Mouse (Mus musculus) layer of hippocampus, postnatal 25 days (tissue): ENCODE data around the gene Clec18a. TPM values are rescaled to one million over a fixed set of nuclear protein-coding genes. Genes with fewer than 3 reads are reported as not detected.
"Not testable (repeated sequence)": the region's sequence is repeated elsewhere in the genome, so short reads cannot be mapped to it uniquely, and the experiment has no call there.

Experiments
- DNase-seq, 2 experiments: peaks; one replicate each; pipeline ENCODE4 v3.0.0; 2022; ENCODE audit warnings: mixed read lengths in 2 of 2, low spot score in 1 of 2; ENCODE audit errors: extremely low spot score in 1 of 2
- total RNA-seq, 2 experiments: library from RNA; stranded (reverse); gene quantifications; 2 replicates each; pipeline ENCODE4 v1.2.3; 2021

Gene Clec18a
- total RNA-seq, result 1 to 10 TPM; 1.5 to 1.8 TPM

DNA sequence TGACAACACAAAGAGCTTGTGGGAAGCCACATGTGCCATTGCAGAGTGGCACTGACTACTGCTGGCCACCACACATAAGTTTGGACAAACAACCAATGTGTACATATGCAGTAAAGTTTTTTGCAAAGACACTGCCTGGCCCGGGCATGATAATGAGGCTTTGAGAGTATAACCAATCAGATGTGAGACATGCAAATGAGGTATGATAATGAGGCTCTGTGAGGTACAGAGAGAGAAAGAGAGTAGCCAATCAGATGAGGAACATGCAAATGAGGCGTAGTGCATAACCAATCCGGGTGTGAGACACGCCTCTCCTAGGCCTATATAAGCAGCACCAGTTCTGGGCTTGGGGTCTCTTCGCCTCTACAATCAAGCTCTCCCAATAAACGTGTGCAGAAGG lies at the start of gene Clec18a:
Gene Clec18a (minus strand): TSS at position 101 of the 400 bp plus-strand sequence.
- not testable (repeated sequence) for DNase-seq

DNA sequence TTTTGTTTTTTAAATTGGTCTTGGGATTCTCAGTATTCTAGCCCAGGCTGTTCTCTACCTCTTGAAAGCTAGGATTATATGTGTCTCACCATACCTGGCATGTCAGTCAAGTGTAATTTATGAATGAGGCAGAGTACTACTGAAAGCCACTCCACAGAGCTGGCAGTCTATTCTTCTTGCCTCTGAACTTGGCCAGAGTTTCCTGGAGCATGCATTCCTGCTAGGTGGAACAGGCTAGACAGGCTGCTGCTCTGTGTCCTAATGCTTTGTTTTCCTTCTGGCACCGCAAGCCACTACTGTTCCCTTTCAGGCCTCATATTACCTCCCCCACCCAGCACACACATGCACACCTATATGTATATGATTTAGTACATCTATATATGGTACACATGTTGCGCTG lies 38.5 kb upstream of the Clec18a start:
- DNase-seq, result no peak

DNA sequence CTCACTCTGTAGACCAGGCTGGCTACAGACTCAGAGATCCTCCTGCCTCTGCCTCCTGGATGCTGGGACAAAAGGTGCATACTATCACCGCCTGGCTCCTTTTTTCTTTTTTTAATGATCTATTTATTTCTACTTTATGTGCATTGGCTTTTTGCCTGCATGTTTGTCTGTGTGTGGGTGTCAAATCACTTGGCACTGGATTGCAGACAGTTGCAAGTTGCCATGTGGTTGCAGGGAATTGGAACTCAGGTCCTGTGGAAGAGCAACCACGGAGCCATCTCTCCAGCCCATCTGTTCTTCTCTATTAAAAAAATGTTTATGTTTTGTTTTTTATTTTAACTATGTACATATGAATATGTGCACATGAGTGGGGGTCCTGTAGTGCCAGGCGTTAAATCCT lies 27.3 kb upstream of the Clec18a start:
- peak in 1 of 2 experiments; percentile 35 for DNase-seq

DNA sequence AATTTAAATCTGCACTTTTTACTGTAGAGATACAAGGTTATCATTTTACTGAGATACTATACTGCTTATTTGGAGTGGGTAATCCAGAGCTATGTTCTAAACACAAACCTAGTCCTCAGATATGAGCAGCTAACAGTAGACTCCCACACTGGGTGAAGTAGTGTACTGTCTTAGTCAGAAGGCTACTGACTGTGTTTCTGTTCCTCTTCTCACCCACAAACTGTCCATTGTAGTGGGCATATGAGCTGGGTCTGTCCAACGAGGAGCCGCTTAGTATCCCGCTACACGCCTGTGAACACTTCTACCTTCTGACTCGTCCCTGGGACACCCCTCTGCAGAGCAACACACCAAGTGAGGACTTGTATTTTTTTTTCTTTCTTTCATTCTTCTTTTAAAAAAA lies 22.7 kb upstream of the Clec18a start:
- DNase-seq, result no peak

DNA sequence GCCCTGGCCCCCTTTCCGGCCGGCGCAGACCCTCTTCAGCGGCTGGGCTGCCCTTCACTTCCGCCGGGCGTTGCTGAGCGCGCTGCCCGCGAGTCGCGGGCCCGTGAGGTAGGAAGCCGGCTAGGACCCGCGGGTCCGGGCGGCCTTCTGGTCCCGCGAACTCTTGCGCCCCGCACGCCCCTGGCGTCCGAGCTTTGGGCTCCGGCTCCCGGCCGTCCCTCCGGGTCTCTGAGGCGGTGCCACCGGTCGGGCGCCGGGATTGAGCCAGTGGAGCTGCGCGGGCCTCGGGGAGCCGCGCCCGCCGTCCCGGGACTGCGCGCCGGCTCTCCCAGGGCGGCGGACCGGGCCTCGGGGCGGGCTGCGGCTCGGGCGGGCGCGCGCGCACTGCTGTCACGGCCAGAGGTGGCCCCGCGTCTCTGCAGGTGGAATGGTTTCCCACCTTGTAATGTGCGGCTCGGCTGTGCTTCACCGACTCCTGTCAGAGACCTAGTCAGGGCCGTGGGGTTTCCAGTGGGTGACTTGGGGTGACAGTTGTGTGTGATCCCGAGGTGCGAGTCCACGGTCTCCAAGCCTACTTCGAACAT lies 2.6 kb upstream of the Clec18a start:
- DNase-seq, result not testable (repeated sequence)

DNA sequence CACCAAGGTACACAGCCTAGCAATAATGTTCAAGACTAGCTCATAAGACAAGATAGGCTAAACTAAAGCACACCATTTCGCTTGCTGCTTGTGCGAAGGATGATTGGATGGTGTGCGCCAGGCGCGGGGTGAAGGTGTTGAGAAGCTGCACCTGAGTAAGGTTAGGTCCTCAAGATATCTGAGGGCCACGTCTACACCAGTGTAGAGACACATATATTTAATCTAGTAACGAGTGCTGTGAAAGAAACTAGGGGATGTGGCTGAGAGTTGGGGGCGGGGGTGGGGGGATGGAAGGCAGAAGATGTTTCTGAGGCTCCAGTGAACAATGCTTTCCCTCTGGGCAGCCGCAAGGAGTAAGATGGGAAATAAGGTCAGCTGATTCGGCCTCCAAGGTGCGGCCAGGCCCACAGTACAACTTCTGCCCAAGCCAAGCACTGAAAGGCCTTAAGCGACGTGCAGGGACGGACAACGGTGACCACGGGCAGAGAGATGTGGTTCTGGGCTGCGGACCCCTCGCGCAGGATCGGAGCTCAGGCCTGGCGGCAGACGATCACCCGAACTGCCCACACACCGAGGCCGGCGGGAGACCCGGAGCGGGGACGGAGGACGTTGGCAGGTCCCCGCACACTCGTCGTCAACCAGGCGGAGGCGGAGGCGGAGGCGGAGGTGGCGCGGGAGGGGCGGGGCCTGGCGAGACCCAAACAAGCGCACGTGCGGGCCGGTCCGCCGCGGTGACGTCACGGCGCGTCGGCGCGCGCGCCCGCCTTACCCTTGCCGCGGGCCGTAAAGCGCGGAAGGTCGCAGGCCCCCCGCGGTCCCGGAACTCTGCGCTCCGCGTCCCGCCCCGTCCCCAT lies 1.9 kb upstream of the Clec18a start, which contains the start of gene Pdpr:
Gene Pdpr (plus strand): TSS at position 766 of the 854 bp plus-strand sequence.
- peak; percentile 80 to 87 for DNase-seq

DNA sequence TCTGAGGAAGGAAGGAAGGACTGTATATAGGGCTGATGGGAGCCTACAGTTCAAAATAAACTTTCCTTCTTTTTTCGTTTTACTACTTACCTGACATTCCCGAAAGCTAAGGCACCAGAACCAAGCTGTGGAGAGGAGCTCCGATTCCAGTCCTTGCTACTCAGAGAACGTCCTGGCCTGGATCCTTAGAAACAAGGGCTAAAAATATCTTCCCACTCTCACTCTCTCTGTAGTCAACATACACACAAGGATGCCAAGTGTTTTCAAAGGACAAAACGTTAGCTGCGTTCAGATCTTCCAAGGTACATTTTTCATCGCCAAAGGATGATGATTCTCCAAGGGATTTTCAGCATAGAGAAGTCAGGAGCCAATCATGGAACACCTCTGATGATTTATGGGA lies 520 bp downstream of the Clec18a start:
- no peak for DNase-seq

DNA sequence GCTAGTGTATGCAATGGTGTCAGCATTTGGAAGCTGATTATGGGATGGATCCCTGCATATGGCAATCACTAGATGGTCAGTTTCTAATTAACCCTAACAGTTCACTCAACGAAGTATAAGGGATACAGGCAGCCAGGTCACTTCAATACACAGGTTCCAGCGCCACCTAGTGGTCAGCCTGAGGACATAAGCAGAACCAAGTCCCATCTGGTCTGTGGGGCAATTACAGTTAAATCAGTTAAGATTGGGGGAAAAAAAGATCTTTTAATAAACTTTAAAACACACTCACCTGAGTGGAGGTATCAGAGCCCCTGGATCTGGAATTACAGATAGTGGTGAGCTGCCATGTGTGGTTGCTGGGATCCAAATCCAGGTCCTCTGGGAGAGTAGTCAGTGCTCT lies 2.1 kb downstream of the Clec18a start:
- peak; percentile 65 to 89 for DNase-seq

DNA sequence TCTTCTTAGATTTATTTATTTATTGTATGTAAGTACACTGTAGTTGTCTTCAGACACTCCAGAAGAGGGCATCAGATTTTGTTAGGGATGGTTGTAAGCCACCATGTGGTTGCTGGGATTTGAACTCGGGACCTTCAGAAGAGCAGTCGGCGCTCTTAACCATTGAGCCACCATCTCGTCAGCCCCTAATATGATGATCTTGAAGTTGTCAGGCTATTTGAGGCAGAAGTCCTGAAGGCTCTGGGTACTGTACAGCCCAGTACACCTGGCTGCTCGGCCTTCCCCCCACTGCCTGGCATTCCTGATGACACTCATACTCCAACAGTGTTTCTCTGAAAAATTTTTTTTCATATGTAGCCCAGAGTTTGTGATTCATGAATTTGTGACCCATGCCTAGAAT lies 8.3 kb downstream of the Clec18a start:
- DNase-seq, result not testable (repeated sequence)

DNA sequence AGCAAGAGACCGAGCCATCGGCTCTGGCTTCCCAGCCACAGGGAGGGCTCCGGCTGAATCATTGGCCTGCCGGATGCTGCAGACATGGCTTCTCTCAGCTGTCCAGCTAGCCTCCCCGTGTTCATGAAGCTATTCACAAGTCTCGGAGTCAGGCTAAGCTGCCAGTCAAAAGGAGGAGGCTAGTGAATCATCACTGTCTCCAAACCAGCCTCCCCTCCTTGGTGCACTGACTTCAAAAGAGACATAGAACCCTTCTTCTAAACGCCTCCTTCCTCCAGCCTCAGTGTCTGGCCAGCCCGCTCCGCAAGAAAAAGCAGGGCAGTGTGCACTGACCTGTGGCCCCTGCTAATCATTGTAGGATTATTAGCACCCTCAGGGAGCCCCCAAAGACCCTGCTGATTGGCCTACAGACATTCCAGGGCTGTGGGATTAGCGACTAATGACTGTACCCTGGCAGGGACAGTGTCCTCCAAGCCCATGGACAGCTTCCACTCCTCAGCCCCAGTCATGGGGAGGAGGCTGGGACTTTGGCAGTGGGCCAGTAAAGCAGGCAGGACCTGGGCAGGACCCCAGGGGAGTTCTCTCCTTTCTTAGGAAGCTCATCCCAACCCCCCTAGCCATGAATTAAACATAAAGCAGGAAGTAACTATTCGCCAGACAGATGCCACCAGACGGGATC lies 10.5 kb downstream of the Clec18a start:
- DNase-seq, result no peak

DNA sequence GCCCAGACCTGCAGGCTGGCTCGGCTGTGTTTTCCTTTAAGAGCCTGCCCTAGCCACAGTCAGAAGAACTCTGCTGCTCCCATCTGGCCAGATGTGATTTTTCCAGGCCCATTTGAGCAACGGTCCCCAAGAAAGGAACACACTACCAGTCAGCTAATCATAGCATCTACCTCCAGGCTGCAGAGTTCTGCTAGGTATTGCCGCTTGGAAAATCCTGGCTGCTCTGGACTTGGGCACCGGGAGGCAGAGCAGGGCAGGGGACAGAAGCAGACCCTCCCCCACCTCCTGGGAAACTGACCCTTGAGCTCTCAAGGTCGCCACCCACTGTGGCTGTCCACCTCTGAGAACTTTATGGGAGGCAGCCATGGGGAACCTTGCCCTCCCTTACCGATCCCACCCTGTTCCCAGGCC lies 12.4 kb downstream of the Clec18a start:
- DNase-seq, result no peak

DNA sequence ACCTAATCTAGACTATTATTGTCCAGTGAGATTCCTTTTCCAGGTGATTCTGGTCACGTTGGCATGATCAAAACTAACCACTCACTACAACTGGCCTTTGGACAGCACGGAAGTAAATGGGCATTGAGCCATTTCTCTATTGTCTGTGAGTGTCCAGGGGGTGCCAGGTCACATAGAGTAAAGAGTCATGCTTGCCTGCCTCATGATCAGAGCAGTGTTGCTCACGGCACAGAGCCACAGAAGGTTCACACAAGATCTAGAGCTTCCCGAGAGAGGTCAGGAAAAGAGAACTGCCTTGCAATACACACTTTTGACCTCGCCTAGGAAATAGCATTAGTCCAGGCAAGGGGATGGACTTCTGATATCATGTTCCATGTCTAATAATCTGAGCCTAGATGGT lies 12.8 kb downstream of the Clec18a start:
- DNase-seq, result no peak

DNA sequence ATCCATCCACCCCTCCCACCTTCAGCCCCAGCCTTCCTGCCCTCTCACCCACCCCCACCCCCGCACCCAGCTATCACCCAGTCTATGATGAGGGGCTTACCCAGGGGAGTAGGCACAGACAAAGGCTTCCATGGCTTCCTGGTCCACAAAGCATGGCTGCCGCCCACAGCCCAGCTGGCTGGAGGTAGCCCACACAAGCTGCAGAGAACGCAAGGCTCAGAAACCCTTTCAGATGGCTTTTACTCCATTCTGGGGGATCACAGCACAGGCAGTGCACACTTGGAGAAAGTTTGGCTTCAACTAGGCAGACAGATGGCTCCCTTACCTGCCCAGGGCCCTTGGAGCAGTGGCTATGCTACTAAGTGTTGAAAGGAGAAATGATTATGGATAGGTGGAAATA lies 16.3 kb downstream of the Clec18a start:
- peak; percentile 21 to 28 for DNase-seq

DNA sequence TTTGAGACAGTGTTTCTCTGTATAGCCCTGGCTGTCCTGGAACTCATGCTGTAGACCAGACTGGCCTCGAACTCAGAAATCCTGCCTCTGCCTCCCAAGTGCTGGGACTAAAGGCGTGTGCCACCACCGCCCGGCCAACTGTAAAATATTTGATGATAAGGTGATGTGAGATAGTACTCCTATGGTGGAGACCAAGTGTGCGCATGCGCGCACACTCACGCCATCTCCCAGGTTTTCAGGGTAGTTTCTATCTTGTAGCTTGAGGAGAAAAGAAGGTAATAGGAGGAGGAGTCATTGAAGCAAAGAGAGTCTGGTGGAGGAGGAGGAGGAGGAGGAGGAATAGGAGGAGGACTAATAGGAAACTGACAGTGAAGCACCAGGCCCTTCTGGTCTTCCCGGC lies 23.6 kb downstream of the Clec18a start:
- DNase-seq, result not testable (repeated sequence)

DNA sequence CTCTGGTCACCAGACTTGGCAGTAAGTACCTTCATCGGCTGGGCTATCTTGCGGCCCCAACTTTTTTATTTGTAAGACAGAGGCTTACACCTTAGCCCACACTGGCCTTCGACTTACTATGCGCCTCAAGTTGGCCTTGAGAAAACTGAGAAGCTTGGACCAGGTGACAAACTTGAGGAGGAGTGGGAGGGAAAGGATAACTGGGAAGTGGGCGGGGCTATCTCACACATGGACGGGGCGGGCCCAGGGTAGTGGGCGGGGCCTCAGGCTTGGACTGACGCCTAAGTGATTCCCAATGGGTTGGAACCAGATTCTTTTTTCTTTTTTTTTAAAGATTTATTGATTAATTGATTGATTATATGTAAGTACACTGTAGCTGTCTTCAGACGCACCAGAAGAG lies 24.8 kb downstream of the Clec18a start:
- DNase-seq, result no peak

DNA sequence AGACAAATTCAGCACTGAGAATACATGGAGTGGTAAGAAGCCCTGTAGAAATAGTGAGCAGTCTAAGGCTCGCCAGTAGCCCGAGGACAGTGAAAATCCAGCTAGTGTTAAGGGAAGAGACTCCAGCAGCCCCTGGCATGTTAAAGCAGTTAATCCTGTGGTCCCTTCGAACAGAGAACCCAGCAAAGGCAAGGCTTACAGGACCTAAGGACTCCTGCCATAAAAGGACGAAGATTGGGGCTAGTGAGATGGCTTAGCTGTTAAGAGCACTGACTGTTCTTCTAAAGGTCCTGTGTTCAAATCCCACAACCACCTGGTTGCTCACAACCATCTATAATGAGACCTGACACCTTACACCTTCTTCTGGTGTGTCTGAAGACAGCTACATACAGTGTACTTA lies 25.9 kb downstream of the Clec18a start:
- no peak for DNase-seq

DNA sequence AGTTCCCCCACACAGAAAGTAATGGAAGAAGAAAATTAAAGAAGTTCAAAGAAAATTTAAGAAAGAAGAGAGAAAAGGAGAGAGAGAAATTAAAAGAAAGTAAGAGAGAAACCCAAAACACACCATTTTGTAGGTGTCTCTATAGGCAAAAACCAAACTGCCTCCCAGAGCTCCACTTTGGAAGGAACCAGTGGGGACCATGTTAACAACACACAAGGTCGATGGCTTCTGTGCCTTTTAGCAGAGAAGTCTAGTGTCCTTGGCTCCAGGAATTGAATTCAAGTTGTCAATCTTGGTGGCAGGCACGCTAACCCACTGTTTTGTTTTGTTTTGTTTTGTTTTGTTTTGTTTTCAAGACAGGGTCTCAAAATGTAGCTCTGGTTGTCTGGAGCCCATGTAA lies 29.3 kb downstream of the Clec18a start:
- no peak for DNase-seq

DNA sequence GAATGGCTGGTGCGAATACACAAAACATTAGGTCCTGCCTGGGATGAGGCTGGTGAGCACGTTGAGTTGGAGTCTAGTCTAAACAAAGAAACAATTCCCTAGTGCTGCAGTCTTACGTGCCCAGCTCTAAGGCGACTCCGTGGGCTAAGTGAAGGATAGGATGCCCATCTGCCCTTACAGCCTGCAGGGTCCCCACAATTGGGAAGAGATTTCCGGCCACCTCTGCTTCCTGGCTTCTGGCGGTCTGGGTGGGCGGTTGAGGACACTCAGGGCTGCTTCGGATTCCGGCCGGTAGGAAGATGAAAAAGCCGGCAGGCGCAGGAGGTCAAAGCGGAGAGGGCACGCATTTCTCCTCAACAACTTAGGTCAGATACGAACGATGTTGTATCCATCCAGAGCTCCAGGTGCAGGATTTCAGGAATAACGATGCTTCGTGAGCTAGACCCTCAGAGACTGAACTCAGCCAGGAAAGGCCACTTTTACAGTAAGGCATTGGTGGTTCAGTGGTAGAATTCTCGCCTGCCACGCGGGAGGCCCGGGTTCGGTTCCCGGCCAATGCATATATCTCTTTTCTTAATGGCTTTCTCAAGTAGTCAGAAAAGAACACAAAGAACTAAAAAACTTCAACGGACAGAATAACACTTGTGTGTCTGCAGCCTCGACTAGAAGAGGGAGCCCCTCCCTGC lies 30.0 kb downstream of the Clec18a start:
- peak; percentile 95 to 98 for DNase-seq

DNA sequence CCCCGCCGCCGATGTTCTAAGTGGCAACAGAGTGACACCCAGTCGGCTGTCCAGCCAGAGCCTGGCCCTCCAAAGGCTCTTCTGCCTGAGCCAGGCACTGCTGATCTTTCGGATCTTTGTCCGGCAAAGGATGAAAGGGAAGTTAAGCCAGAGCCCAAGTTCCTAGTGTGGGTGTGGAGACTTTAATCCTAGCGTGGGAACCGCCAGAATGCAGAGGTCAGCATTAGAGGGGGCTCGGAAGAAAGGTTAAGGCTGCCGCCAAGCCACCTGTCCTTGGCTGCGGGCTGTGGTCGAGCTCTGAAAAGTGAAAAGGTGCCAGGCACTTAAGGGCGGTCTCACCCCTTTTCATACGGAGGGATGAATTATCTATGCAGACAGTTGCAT lies 30.5 kb downstream of the Clec18a start:
- DNase-seq, result no peak

DNA sequence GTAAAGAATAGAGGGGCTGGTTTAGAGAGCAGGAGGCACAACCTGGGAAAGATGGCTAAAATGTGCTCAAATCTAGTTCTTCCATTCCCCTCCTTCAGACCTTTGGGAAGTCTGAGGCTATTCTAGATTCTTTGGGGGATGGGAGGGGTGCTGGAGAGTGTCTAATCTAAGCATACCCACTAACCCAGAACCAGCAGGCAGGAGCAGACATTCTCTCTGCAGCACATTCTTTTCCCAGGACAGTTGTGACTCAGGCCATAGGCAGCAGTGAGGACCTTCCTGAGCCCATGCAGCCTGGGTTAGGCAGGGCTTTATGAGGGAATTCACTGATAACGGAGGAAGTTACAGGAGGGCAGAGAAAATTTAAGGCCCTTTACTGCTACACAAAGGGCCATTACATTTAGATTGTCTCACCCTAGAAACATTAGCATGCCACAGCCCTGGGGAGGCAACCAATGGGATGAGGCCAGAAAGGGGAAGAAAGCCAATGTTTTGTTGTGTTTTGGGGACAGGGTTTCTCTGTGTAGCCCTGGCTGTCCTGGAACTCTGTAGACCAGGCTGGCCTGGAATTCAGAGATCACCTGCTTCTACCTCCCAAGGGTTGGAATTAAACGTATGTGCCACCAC lies 33.2 kb downstream of the Clec18a start:
- no peak for DNase-seq
